Mouse (Mus musculus) heart, postnatal 0 days (tissue): ENCODE results near the gene Aspdh. TPM values are rescaled to one million over a fixed set of nuclear protein-coding genes. Genes with fewer than 3 reads are reported as not detected.

Source experiments
- ATAC-seq: fragments of 200-750 bp; cut with Nextera tagmentation; 2 replicates; pipeline ENCODE4 v1.8.0; 2017; ENCODE audit warnings: low read depth, moderate number of reproducible peaks, moderate library complexity; ENCODE audit not compliant: insufficient read depth
- DNase-seq: peaks from one replicate; pipeline ENCODE4 v3.0.0-alpha.2; 2016; ENCODE audit warnings: low spot score
- H3K27ac ChIP-seq: fragments of 300-500 bp; sonication (generic); 2 replicates; pipeline ENCODE4 v1.5.1; 2014; ENCODE audit warnings: low read depth, mild to moderate bottlenecking
- H3K27me3 ChIP-seq: fragments of 300-500 bp; sonication (generic); 2 replicates; pipeline ENCODE4 v1.6.1; 2014; ENCODE audit warnings: low read length, mixed read lengths; ENCODE audit not compliant: control insufficient read depth, insufficient read depth
- H3K36me3 ChIP-seq: fragments of 300-500 bp; sonication (generic); replicated peaks from 2 replicates; pipeline ENCODE4 v1.6.1; 2014; ENCODE audit warnings: low read length, mixed read lengths; ENCODE audit not compliant: control insufficient read depth, insufficient read depth
- H3K4me1 ChIP-seq: fragments of 300-500 bp; sonication (generic); 2 replicates; pipeline ENCODE4 v1.6.1; 2014; ENCODE audit warnings: antibody characterized with exemption; ENCODE audit not compliant: control insufficient read depth, insufficient read depth
- H3K4me2 ChIP-seq: fragments of 300-500 bp; sonication (generic); 2 replicates; pipeline ENCODE4 v1.6.1; 2014; ENCODE audit warnings: low read depth, mild to moderate bottlenecking, low read length, moderate library complexity
- H3K4me3 ChIP-seq: fragments of 300-500 bp; sonication (generic); 2 replicates; pipeline ENCODE4 v1.5.1; 2014; ENCODE audit warnings: low read depth, low read length
- H3K9ac ChIP-seq: fragments of 300-500 bp; sonication (generic); replicated peaks from 2 replicates; pipeline ENCODE4 v1.6.1; 2014; ENCODE audit warnings: low read depth, low read length, mixed read lengths
- H3K9me3 ChIP-seq: fragments of 300-500 bp; sonication (generic); replicated peaks from 2 replicates; pipeline ENCODE4 v1.6.1; 2016; ENCODE audit warnings: low read length; ENCODE audit not compliant: control insufficient read depth
- CTCF ChIP-seq: IDR thresholded peaks from 2 replicates; pipeline ENCODE4 v1.5.1; 2016; ENCODE audit warnings: antibody characterized with exemption, control low read depth, low read depth
- EP300 ChIP-seq: IDR thresholded peaks from 2 replicates; pipeline ENCODE4 v1.6.1; 2016; ENCODE audit warnings: antibody characterized with exemption, low read depth
- WGBS: fragments of 180-500 bp; shearing (Covaris S2); extraction: QIAGEN DNeasy Blood & Tissue Kit; methylation state at CpG from one replicate; pipeline ENCODE4 v1.1.7; 2014; 5-methylcytosine and 5-hydroxymethylcytosine counted together
- polyA plus RNA-seq: library from polyadenylated mRNA; unstranded; fragments of >200 nt; fragmentation: Nextera tagmentation; extraction: Ambion mirVana; gene quantifications from 2 replicates; pipeline ENCODE4 v1.2.1, GENCODE M21; 2015
- total RNA-seq: library from RNA; depleted of rRNA; stranded (reverse); fragments of >200 nt; gene quantifications from 2 replicates; pipeline ENCODE4 v1.2.3, GENCODE M21; 2014; ENCODE audit warnings: low replicate concordance; rRNA removed

The Aspdh gene
- total RNA-seq (7.5 TPM in 1 of 2 replicates, not detected in the other), polyA plus RNA-seq (0.40 and 0.86 TPM in 2 replicates)

DNA sequence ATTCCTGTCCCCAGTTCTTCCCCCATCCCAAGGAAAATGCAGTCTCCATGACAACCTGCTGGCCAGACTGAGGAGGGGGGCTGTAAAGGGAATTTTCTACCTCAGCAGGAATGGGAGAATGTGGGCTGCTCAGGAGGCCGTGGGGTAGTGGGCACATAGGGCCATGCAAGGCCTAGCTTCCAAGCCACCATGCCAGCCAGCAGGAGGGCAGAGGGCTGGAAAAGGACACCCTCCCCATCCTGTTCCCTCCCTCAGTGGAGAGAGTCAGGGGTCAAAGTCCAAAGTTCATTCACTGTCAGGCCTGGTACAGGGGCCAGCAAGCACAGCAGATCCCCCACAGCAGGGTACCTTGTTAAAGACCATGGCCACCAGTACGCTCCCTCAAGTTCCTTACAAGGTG is at the start of gene Aspdh:
TSS of gene Aspdh (plus strand) at position 281 of the 400 bp plus-strand sequence.
- no peak for DNase-seq
- 0 out of 2 replicates have a peak within 1 kb of the TSS, but pooled peaks have one; percentile 17 for H3K27ac ChIP-seq
- H3K4me1 ChIP-seq = peaks cover 17% of the 10 kb centered on the region
- H3K36me3 ChIP-seq = peaks cover 18% of the 10 kb centered on the region
- H3K27me3 ChIP-seq = peaks cover 29% of the 10 kb centered on the region
- H3K9ac ChIP-seq = no peak within 1 kb of the TSS
- WGBS = 80% methylated on average over 2 of the region's 2 CpGs
- no peak for TF ChIP-seq EP300
- TF ChIP-seq CTCF = no peak
- no peak within 1 kb of the TSS for H3K4me2 ChIP-seq
- ATAC-seq = no peak
- no peak within 1 kb of the TSS for H3K4me3 ChIP-seq
- H3K9me3 ChIP-seq = no peaks in the 10 kb centered on the region

DNA sequence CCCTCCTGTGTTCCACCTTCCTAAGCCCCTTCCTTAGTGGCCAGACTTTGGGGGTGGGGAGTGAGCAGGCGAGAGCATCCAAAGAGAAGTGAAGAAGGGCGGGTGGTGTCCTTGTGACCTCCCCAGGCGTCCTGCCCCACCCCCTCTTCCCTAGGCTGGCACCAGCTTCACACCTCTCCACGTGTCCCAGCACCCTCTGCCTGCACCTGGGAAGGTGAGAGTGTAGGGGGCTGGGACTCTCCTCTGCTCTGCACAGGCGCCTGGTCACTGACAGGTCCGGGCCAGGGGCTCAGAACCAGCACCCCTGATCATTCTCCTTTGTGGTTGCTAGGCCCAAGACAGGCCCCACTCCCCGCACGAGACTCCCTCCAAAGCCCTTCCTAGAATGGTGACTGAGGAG is 37.5 kb upstream of the Aspdh start:
- Histone ChIP-seq H3K9me3 (no peaks in the 10 kb centered on the region), H3K4me1 (no peaks in the 10 kb centered on the region), H3K9ac (no peak overlapping the region), H3K4me2 (no peak overlapping the region), H3K27ac (no peak overlapping the region), H3K36me3 (no peaks in the 10 kb centered on the region), H3K4me3 (no peak overlapping the region), H3K27me3 (peaks cover 63% of the 10 kb centered on the region)
- 17% methylated on average over 7 of the region's 8 CpGs for whole genome bisulfite sequencing
- ATAC-seq (no peak), DNase-seq (no peak)
- TF ChIP-seq EP300 (no peak), CTCF (no peak)

DNA sequence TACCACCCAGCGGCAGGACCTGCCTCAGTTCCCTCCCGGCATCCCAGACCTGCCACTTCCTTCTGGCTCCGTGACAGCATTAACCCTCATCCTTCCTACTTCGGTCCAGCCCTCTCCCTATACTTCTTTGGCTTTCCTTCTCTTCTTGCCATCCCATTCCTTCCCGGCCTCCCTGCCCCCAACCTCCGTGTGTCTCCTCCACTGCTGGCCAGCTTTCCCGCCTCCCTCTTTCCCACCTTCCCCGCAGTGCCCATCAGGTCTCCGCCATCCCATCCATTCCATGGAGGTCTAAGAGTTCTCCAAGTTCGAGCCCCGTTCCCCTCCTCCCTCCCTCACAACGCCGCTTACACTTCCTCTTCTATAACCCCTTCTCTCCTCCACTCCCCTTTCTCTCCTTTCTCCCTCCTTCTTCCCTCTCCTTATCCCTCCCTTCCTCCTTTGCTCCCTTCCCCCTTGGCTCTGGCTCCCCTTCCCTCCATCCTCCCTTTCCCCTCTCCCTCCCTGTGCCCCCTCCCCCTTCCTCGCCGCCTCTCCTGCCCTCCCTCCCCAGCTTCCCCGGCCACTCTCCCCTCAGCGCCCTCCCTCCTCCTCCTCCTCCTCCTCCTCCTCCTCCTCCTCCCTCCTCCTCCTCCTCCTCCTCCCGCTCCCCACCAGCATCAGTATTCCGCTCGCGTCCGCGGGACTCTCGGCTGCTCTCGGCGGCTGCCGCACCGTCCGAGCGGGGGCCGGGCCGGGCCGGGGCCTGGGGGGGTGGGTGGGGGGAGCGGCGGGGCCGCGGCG is 36.8 kb upstream of the Aspdh start:
- H3K9me3 ChIP-seq = no peaks in the 10 kb centered on the region
- no peak overlapping the region for H3K9ac ChIP-seq
- no peak for DNase-seq
- no peak for ATAC-seq
- H3K36me3 ChIP-seq = no peaks in the 10 kb centered on the region
- H3K4me3 ChIP-seq = peak overlapping the region; percentile 43; the same call in 1 of the 2 replicates
- WGBS = 3% methylated on average over 17 of the region's 38 CpGs
- H3K4me1 ChIP-seq = no peaks in the 10 kb centered on the region
- H3K4me2 ChIP-seq = peak overlapping the region; percentile 58
- no peak overlapping the region for H3K27ac ChIP-seq
- no peak for TF ChIP-seq CTCF
- no peak for TF ChIP-seq EP300
- H3K27me3 ChIP-seq = peaks cover 65% of the 10 kb centered on the region

DNA sequence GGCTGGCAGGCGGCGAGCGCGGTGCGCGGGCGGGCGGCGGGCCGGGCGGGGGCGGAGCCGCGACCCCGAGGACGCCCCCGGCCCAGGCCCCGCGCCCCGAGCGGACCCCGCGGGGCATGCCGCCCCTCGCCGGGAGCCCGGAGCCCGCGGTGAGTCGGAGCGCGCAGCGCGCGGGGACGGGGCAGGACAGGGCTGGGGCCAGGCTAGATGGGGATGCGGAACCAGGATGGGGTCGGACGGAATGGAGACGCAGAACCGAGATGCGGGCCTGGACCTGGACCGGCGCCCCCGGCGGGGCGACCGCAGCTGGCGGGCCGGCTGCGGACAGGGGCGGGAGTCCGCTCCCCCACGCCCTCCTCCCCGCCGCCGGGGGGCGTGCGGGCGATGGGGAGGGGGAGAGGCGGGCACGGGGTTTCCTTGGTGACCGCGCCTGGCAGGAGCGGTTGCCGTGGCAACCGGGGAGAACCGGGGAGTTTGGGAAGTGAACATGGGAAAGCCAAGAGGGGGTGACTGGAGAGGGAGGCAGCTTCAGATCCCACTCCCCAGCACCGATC is 36.1 kb upstream of the Aspdh start, which contains the start of gene Lrrc4b:
TSS of gene Lrrc4b (plus strand) at position 51 of the 554 bp plus-strand sequence.
- DNase-seq (no peak), ATAC-seq (no peak)
- Histone ChIP-seq H3K9me3 (no peaks in the 10 kb centered on the region), H3K36me3 (no peaks in the 10 kb centered on the region), H3K27me3 (peaks cover 68% of the 10 kb centered on the region), H3K4me3 (peak within 1 kb of the TSS; percentile 43), H3K4me1 (no peaks in the 10 kb centered on the region), H3K4me2 (peak within 1 kb of the TSS; percentile 58), H3K27ac (no peak within 1 kb of the TSS), H3K9ac (no peak within 1 kb of the TSS)
- WGBS = 2% methylated on average over 34 of the region's 69 CpGs
- TF ChIP-seq CTCF (no peak), EP300 (no peak)

DNA sequence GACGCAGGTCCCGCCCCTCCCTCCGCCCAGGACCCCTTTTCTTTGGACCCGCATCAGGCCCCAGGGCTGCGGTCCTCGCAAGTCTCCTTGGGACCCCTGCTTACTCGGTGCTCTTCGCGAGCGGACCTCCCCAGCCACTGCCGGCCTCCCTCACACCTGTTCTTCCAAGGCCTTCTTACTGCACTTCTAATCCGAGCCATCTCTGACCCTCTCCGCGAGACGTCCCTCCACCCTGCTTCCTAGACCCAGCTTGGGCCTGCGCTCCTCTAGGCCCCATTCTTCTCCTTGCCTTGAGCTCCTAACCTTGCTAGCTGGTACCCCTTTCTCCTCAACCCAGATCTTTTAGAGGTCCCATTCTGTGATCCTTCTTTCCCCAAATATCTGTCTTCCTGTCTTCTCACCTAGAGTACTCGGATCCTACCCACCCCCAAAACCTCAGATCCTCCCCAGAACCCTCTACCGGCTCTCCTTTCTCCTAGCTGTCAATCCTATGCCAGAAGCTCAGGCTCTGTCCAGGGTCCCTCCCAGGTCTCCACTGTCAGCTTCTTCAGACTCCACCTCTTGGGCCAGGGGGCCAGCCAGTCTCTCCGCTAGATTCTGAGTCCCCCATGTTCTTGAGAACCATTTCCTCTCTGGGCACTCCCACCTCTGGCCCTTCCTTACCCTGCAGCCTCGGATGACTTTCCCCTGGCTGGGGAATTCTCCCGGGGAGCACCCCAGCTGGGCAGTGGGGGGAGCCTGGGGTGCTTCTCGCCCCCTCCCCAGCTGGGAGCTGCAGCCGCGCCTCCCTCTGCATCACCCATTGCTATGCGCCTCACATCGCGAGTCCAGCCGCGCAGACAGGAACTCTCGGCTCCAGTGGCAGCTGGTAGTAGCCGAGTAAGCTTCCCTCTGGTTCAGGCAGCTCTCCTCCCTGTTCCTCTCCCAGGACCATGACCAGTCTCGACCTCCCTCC is 35.4 kb upstream of the Aspdh start:
- DNase-seq (no peak), ATAC-seq (no peak)
- Histone ChIP-seq H3K9ac (no peak overlapping the region), H3K27me3 (peaks cover 68% of the 10 kb centered on the region), H3K9me3 (no peaks in the 10 kb centered on the region), H3K36me3 (no peaks in the 10 kb centered on the region), H3K4me1 (no peaks in the 10 kb centered on the region), H3K4me3 (peak overlapping the region; percentile 43), H3K4me2 (no peak overlapping the region), H3K27ac (no peak overlapping the region)
- 5% methylated on average over 29 of the region's 32 CpGs for WGBS
- TF ChIP-seq EP300 = no peak
- TF ChIP-seq CTCF = no peak
